ENCODE assay signal across 8 mouse cellular contexts in the genomic region with DNA sequence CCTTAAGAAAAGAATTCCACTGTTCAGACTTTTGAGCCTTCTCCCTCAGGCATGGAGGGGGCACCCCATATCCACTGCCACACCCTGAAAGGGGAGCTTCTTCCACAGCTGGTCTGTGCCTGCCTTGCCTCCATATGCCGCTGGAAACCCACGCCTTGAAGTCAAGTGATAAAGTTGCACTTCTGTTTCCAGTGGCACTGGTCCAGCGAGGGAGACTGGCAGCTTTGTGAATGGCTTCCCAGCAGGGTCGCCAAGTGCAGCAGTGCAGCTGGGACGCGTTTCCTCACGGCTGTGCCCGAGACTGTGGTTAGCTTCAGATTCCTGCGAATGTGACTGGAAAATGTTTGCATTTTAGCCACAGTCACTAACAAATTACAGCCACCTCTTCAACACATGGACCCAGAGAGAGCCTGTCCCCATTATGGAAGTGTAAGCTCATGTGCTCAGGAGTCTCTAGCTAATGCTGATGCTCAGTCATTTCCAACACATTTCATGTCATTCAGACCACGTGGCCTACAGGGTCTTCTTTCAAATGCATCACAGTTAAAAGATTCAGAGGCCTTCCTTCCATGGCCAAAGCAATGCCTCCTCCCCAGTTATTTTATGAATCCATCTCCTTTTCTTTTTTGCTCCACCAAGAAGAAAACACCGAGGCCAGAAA.
DNase-seq lines count a peak whose midpoint lies in the region; ATAC-seq and TF ChIP-seq lines count a peak whose summit lies in the region.

No protein-coding gene starts in this region.

- peaks cover 6% of the 10 kb centered on the region; the same call in 1 of the 2 replicates for H3K4me1 ChIP-seq in heart, postnatal 0 days (ENCODE audit: control insufficient read depth, insufficient read depth)
- peaks cover 8% of the 10 kb centered on the region for H3K4me1 ChIP-seq in limb, embryonic 10.5 days
- H3K4me1 ChIP-seq in intestine, postnatal 0 days (replicated peaks; ENCODE audit: control insufficient read depth, insufficient read depth, low read length): no peaks in the 10 kb centered on the region

- peak; percentile 89 for DNase-seq in heart, adult 11 months
- no peak for DNase-seq in heart, adult 8-10 months (ENCODE audit: low spot score)
- DNase-seq in embryo, embryonic 11 days: peak; percentile 44
- peak; percentile 53 for DNase-seq in heart, postnatal 0 days (ENCODE audit: low spot score)
- peak; percentile 45 for DNase-seq in limb, embryonic 10.5 days (ENCODE audit: low spot score)
- DNase-seq in right cerebral cortex, adult 2 months (ENCODE audit: low spot score in 2 of 2): peak; percentile 39 to 41

- 25% methylated on average over 11 of the region's 11 CpGs for WGBS in heart, postnatal 0 days
- 65% methylated on average over 11 of the region's 11 CpGs for WGBS in limb, embryonic 10.5 days
- 57% methylated on average over 11 of the region's 11 CpGs for WGBS in intestine, postnatal 0 days

- no peaks in the 10 kb centered on the region for H3K36me3 ChIP-seq in heart, postnatal 0 days (replicated peaks; ENCODE audit: control insufficient read depth, insufficient read depth, low read length)
- H3K36me3 ChIP-seq in limb, embryonic 10.5 days: no peaks in the 10 kb centered on the region
- H3K36me3 ChIP-seq in intestine, postnatal 0 days (ENCODE audit: control insufficient read depth, insufficient read depth): no peaks in the 10 kb centered on the region

- no peaks in the 10 kb centered on the region for H3K9me3 ChIP-seq in heart, postnatal 0 days (replicated peaks; ENCODE audit: control insufficient read depth, low read length)
- H3K9me3 ChIP-seq in limb, embryonic 10.5 days (replicated peaks): no peaks in the 10 kb centered on the region
- no peaks in the 10 kb centered on the region for H3K9me3 ChIP-seq in intestine, postnatal 0 days (ENCODE audit: control insufficient read depth)

- no peak overlapping the region for H3K4me2 ChIP-seq in heart, postnatal 0 days (ENCODE audit: low read depth, low read length)
- H3K4me2 ChIP-seq in intestine, postnatal 0 days (replicated peaks; ENCODE audit: low read depth): no peak overlapping the region

- no peak overlapping the region for H3K9ac ChIP-seq in heart, postnatal 0 days (replicated peaks; ENCODE audit: low read depth, low read length)
- no peak overlapping the region for H3K9ac ChIP-seq in intestine, postnatal 0 days (ENCODE audit: low read depth, low read length)

- TF ChIP-seq EP300 in heart, postnatal 0 days (IDR thresholded peaks at IDR 0.05; ENCODE audit: low read depth): no peak

- peak; percentile 49; the same call in 1 of the 2 replicates for ATAC-seq in heart, postnatal 0 days (ENCODE audit: insufficient read depth, low read depth)
- no peak for ATAC-seq in intestine, postnatal 0 days
- no peak for ATAC-seq in megakaryocyte progenitor cell, adult 5-6 weeks (replicated peaks; ENCODE audit: poor library complexity)

- H3K27me3 ChIP-seq in heart, postnatal 0 days (ENCODE audit: control insufficient read depth, insufficient read depth, low read length): no peaks in the 10 kb centered on the region
- H3K27me3 ChIP-seq in limb, embryonic 10.5 days (ENCODE audit: low read depth, poor library complexity, severe bottlenecking): no peaks in the 10 kb centered on the region
- H3K27me3 ChIP-seq in intestine, postnatal 0 days (replicated peaks; ENCODE audit: control insufficient read depth, insufficient read depth, low read length): no peaks in the 10 kb centered on the region

- H3K27ac ChIP-seq in heart, postnatal 0 days (ENCODE audit: low read depth): peak overlapping the region; percentile 16; the same call in 1 of the 2 replicates
- 0 out of 2 replicates have a peak overlapping the region, but pooled peaks have one; percentile 25 for H3K27ac ChIP-seq in limb, embryonic 10.5 days
- H3K27ac ChIP-seq in intestine, postnatal 0 days (ENCODE audit: low read depth, low read length): no peak overlapping the region

- H3K4me3 ChIP-seq in heart, postnatal 0 days (ENCODE audit: low read depth, low read length): no peak overlapping the region
- no peak overlapping the region for H3K4me3 ChIP-seq in limb, embryonic 10.5 days
- no peak overlapping the region for H3K4me3 ChIP-seq in intestine, postnatal 0 days (ENCODE audit: low read depth, low read length)

- no peak for TF ChIP-seq CTCF in heart, postnatal 0 days (IDR thresholded peaks at IDR 0.05; ENCODE audit: low read depth)
- TF ChIP-seq CTCF in intestine, postnatal 0 days (IDR thresholded peaks at IDR 0.05; ENCODE audit: low read depth): no peak
